Mouse (Mus musculus) midbrain, embryonic 10.5 days (tissue): ENCODE measurements around the gene Ankrd11. TPM values are rescaled to one million over a fixed set of nuclear protein-coding genes. Genes with fewer than 3 reads are reported as not detected.

Experiments
- polyA plus RNA-seq: library from polyadenylated mRNA; unstranded; fragments of >200 nt; fragmentation: Nextera tagmentation; extraction: Ambion mirVana; gene quantifications from 2 replicates; pipeline ENCODE4 v1.2.1, GENCODE M21; 2016

The Ankrd11 gene
- polyA plus RNA-seq, 1 experiment from 2014 or later, result 29.5 TPM

Other genes starting within 250 kb of the Ankrd11 start
- 0.51 and 0.54 TPM in 2 replicates for gene Cdh15, start 194.3 kb downstream of the Ankrd11 start, polyA plus RNA-seq
- 49.5 and 50.9 TPM in 2 replicates for gene Spg7, start 20.7 kb upstream of the Ankrd11 start, polyA plus RNA-seq
- gene Rpl13, start 60.1 kb upstream of the Ankrd11 start, polyA plus RNA-seq, result 1,200 and 1,392 TPM in 2 replicates
- gene Cpne7, start 75.1 kb upstream of the Ankrd11 start, polyA plus RNA-seq, result 0.32 and 0.39 TPM in 2 replicates
- 3.6 and 3.8 TPM in 2 replicates for gene Sult5a1, start 116.0 kb upstream of the Ankrd11 start, polyA plus RNA-seq
- gene Dpep1, start 144.0 kb upstream of the Ankrd11 start, polyA plus RNA-seq, result 4.3 and 5.7 TPM in 2 replicates
- gene Chmp1a, start 170.5 kb upstream of the Ankrd11 start, polyA plus RNA-seq, result 139 and 156 TPM in 2 replicates
- gene Spata33, start 170.6 kb upstream of the Ankrd11 start, polyA plus RNA-seq, result 6.1 TPM in 2 replicates
- 41.4 and 42.0 TPM in 2 replicates for gene Cdk10, start 182.6 kb upstream of the Ankrd11 start, polyA plus RNA-seq
- gene Spata2l, start 194.0 kb upstream of the Ankrd11 start, polyA plus RNA-seq, result 1.3 and 2.4 TPM in 2 replicates
- gene Zfp276, start 211.9 kb upstream of the Ankrd11 start, polyA plus RNA-seq, result 23.2 and 27.2 TPM in 2 replicates
- gene Vps9d1, start 212.1 kb upstream of the Ankrd11 start, polyA plus RNA-seq, result 24.0 and 27.1 TPM in 2 replicates